Mouse (Mus musculus) layer of hippocampus, postnatal 25 days (tissue): Measurements from ENCODE around the gene Brf1. TPM values are rescaled to one million over a fixed set of nuclear protein-coding genes. Genes with fewer than 3 reads are reported as not detected.

Experiments
- DNase-seq, 2 experiments: peaks; one replicate each; pipeline ENCODE4 v3.0.0; 2022; ENCODE audit warnings: mixed read lengths in 2 of 2, low spot score in 1 of 2; ENCODE audit errors: extremely low spot score in 1 of 2
- microRNA-seq, 2 experiments: library from miRNA; unstranded; fragments of <30 nt; microRNA quantifications; one replicate each; pipeline ENCODE4 v1.2.0; 2021
- total RNA-seq, 2 experiments: library from RNA; stranded (reverse); gene quantifications; 2 replicates each; pipeline ENCODE4 v1.2.3; 2021

The Brf1 gene
- total RNA-seq, 2 experiments from 2014 or later, result 46.6 to 61.8 TPM

DNA sequence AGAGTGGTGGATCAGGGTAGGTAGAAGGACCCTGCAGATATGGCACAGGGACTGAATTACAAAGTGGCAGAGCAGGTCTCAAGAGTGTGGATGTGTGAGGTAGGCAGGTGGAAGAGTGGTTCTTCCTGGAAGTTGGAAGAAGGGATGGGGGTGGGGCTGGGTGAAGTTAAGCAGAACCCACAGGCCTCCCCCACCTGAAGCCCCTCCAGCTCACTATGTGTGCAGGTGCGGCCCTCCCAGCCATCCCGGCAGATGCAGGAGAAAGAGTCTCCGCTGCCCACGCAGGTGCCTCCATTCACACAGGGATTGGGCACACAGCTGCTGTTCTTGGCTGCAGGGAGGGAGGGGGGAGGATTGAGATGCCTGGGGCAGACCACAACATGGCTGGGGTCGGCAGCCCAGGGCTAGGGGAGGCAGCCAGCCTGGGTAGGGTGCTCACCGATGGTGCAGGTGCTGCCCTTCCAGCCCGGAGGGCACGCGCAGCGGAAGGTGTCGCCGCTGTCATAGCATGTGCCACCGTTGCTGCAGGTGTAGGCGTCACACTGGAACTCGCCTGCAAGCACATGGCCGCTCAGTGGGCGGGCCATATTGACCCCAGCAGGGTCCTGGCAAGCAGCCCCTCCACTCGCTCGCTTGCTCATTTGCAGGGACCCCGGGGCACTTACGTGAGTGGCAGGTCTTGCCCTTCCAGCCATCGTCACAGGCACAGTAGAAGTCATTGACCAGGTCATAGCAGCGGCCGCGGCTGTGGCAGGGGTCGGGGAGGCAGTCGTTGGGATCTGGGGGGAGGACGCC lies 87.4 kb downstream of the Brf1 start:
- DNase-seq, result no peak

DNA sequence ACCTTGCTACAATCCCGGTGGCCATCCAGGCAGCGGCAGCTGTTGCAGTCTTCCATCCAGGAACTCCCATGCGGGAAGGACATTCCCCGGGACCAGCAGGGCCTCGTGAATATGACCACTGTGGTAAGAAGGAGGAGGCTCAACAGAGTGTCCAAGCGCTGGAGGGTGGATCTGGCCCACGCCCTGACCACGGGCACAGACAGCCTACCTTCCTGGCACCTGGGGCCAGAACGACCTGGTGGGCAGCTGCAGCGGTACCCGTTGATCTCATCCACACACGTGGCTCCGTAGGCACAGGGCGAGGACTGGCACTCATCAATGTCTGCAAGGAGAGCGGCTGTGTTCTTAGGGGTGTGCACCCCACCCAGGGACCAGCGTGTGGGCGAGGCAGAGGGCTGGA lies 88.8 kb downstream of the Brf1 start:
- no peak for DNase-seq

Small RNAs within 50 kb of the gene (microRNA-seq; reads per million reads assigned to microRNA genes)
- 0.40 to 0.92 reads per million in 2 experiments for gene Mir6941

Other genes starting within 250 kb of the Brf1 start
- 10 to 100 TPM; 11.1 to 11.9 TPM for gene Pld4, start 240.0 kb downstream of the Brf1 start, total RNA-seq
- 1 to 10 TPM; 3.2 to 3.5 TPM for gene Ahnak2, start 198.0 kb downstream of the Brf1 start, total RNA-seq
- 10 to 100 TPM; 13.5 to 14.7 TPM for gene Clba1, start 191.8 kb downstream of the Brf1 start, total RNA-seq
- 1 to 10 TPM; 8.0 to 9.7 TPM for gene Cdca4, start 171.3 kb downstream of the Brf1 start, total RNA-seq
- under 1 TPM in 1 of 2 experiments, not detected in 1; 0.10 TPM for gene Gpr132, start 132.5 kb downstream of the Brf1 start, total RNA-seq
- 10 to 100 TPM; 40.3 to 46.3 TPM for gene Jag2, start 70.9 kb downstream of the Brf1 start, total RNA-seq
- 10 to 100 TPM; 10.8 to 11.9 TPM for gene Nudt14, start 58.6 kb downstream of the Brf1 start, total RNA-seq
- gene Btbd6, start 24.2 kb downstream of the Brf1 start, total RNA-seq, result 10 to 100 TPM; 55.3 to 56.5 TPM
- 10 to 100 TPM; 94.2 to 97.8 TPM for gene Pacs2, start 13.8 kb upstream of the Brf1 start, total RNA-seq
- gene Tex22, start 73.8 kb upstream of the Brf1 start, total RNA-seq, result 1 to 10 TPM in 1 of 2 experiments, under 1 TPM in 1; 0.64 to 1.2 TPM
- gene Mta1, start 97.6 kb upstream of the Brf1 start, total RNA-seq, result 10 to 100 TPM; 73.9 to 84.4 TPM
- 100 to 1,000 TPM; 110 to 113 TPM for gene Crip2, start 139.5 kb upstream of the Brf1 start, total RNA-seq
- 10 to 100 TPM in 1 of 2 experiments, 1 to 10 TPM in 1; 7.6 to 12.6 TPM for gene Crip1, start 145.6 kb upstream of the Brf1 start, total RNA-seq
- gene Tedc1, start 155.7 kb upstream of the Brf1 start, total RNA-seq, result 1 to 10 TPM; 1.1 to 1.2 TPM
- 10 to 100 TPM; 22.6 to 23.3 TPM for gene Tmem121, start 185.2 kb upstream of the Brf1 start, total RNA-seq